Mouse (Mus musculus) embryonic facial prominence, embryonic 11.5 days (tissue): ENCODE measurements around the gene Gm2056. TPM values are rescaled to one million over a fixed set of nuclear protein-coding genes. Genes with fewer than 3 reads are reported as not detected.
"Not testable (repeated sequence)": the region's sequence is repeated elsewhere in the genome, so short reads cannot be mapped to it uniquely, and the experiment has no call there.

Experiments used
- ATAC-seq: fragments of 200-750 bp; cut with Nextera tagmentation; replicated peaks from 2 replicates; pipeline ENCODE4 v1.8.0; 2017; ENCODE audit warnings: low read depth; ENCODE audit not compliant: insufficient number of reproducible peaks, low FRiP score, low TSS enrichment
- DNase-seq: peaks from one replicate; pipeline ENCODE4 v3.0.0-alpha.2; 2015; ENCODE audit warnings: low spot score
- H3K27ac ChIP-seq: fragments of 300-500 bp; sonication (generic); replicated peaks from 2 replicates; pipeline ENCODE4 v1.5.1; 2014; ENCODE audit warnings: mild to moderate bottlenecking, low read depth, low read length, control low read depth
- H3K27me3 ChIP-seq: fragments of 300-500 bp; sonication (generic); 2 replicates; pipeline ENCODE4 v1.6.1; 2014; ENCODE audit warnings: mild to moderate bottlenecking, low read length, moderate library complexity, mixed read lengths; ENCODE audit not compliant: control insufficient read depth, insufficient read depth
- H3K36me3 ChIP-seq: fragments of 300-500 bp; sonication (generic); replicated peaks from 2 replicates; pipeline ENCODE4 v1.6.1; 2014; ENCODE audit warnings: low read depth, mild to moderate bottlenecking, low read length, moderate library complexity, mixed read lengths; ENCODE audit not compliant: control insufficient read depth, insufficient read depth
- H3K4me1 ChIP-seq: fragments of 300-500 bp; sonication (generic); 2 replicates; pipeline ENCODE4 v1.6.1; 2014; ENCODE audit warnings: low read length, mixed read lengths; ENCODE audit not compliant: control insufficient read depth, insufficient read depth
- H3K4me2 ChIP-seq: fragments of 300-500 bp; sonication (generic); 2 replicates; pipeline ENCODE4 v1.6.1; 2014; ENCODE audit warnings: low read depth, mild to moderate bottlenecking, control low read depth, low read length, moderate library complexity
- H3K4me3 ChIP-seq: fragments of 300-500 bp; sonication (generic); 2 replicates; pipeline ENCODE4 v1.5.1; 2014; ENCODE audit warnings: low read depth, low read length, control low read depth
- H3K9ac ChIP-seq: fragments of 300-500 bp; sonication (generic); replicated peaks from 2 replicates; pipeline ENCODE4 v1.6.1; 2014; ENCODE audit warnings: mild to moderate bottlenecking, control low read depth, low read length
- H3K9me3 ChIP-seq: fragments of 300-500 bp; sonication (generic); replicated peaks from 2 replicates; pipeline ENCODE4 v1.6.1; 2016; ENCODE audit warnings: mild to moderate bottlenecking, low read length, inconsistent platforms, mixed read lengths; ENCODE audit not compliant: control insufficient read depth
- WGBS: fragments of 180-500 bp; shearing (Covaris S2); extraction: QIAGEN DNeasy Blood & Tissue Kit; methylation state at CpG from one replicate; pipeline ENCODE4 v1.1.7; 2014; 5-methylcytosine and 5-hydroxymethylcytosine counted together
- polyA plus RNA-seq: library from polyadenylated mRNA; unstranded; fragments of >200 nt; fragmentation: Nextera tagmentation; extraction: Ambion mirVana; gene quantifications from 2 replicates; pipeline ENCODE4 v1.2.1, GENCODE M21; 2014

Gm2056 gene
- polyA plus RNA-seq, 1 experiment from 2014 or later = not detected

- not testable (repeated sequence) for H3K4me3 ChIP-seq, H3K27ac ChIP-seq, H3K4me1 ChIP-seq, H3K9me3 ChIP-seq, ATAC-seq, H3K36me3 ChIP-seq, H3K9ac ChIP-seq, H3K4me2 ChIP-seq, DNase-seq, H3K27me3 ChIP-seq
- WGBS = 61% methylated on average over 1 of the region's 1 CpGs
These were observed 18.4 kb downstream of the Gm2056 start for GRCm38 (mm10) chr12:88045226-88045625.

Other genes with a start within 250 kb of the Gm2056 start
- gene Gm21936, start 231.5 kb upstream of the Gm2056 start, polyA plus RNA-seq = not detected in 2 replicates
- not detected in 2 replicates for gene BB287469, start 210.4 kb upstream of the Gm2056 start, polyA plus RNA-seq
- not detected in 2 replicates for gene Gm2001, start 184.7 kb upstream of the Gm2056 start, polyA plus RNA-seq
- gene Gm2016, start 152.9 kb upstream of the Gm2056 start, polyA plus RNA-seq = not detected in 2 replicates
- not detected in 2 replicates for gene Gm2022, start 131.6 kb upstream of the Gm2056 start, polyA plus RNA-seq
- gene Gm2035, start 107.1 kb upstream of the Gm2056 start, polyA plus RNA-seq = not detected in 2 replicates
- not detected in 2 replicates for gene Gm2042, start 72.9 kb upstream of the Gm2056 start, polyA plus RNA-seq
- gene Gm2075, start 15.2 kb upstream of the Gm2056 start, polyA plus RNA-seq = not detected in 2 replicates
- gene Gm6803, start 8.2 kb upstream of the Gm2056 start, polyA plus RNA-seq = not detected in 2 replicates
- gene Gm16368, start 56.7 kb downstream of the Gm2056 start, polyA plus RNA-seq = not detected in 2 replicates
- gene Gm10436, start 155.1 kb downstream of the Gm2056 start, polyA plus RNA-seq = not detected in 2 replicates
- gene Gm8332, start 223.1 kb downstream of the Gm2056 start, polyA plus RNA-seq = not detected in 2 replicates
- gene Gm5662, start 247.5 kb downstream of the Gm2056 start, polyA plus RNA-seq = not detected in 2 replicates